Mouse (Mus musculus) olfactory bulb, adult 2 months (tissue): ENCODE results near the gene Siglecf. TPM values are rescaled to one million over a fixed set of nuclear protein-coding genes. Genes with fewer than 3 reads are reported as not detected.

Experiments used
- H3K27ac ChIP-seq: fragments of 200-500 bp; 2 replicates; pipeline ENCODE4 v1.5.1; 2012; ENCODE audit warnings: low read depth, low read length; ENCODE audit not compliant: insufficient read depth
- H3K4me1 ChIP-seq: fragments of 200-500 bp; 2 replicates; pipeline ENCODE4 v1.6.1; 2012; ENCODE audit warnings: low read length; ENCODE audit not compliant: control insufficient read depth, insufficient read depth
- H3K4me3 ChIP-seq: fragments of 200-500 bp; 2 replicates; pipeline ENCODE4 v1.5.1; 2012; ENCODE audit warnings: mild to moderate bottlenecking, low read depth, low read length, moderate library complexity; ENCODE audit not compliant: insufficient read depth
- CTCF ChIP-seq: fragments of 200-500 bp; IDR thresholded peaks from 2 replicates; pipeline ENCODE4 v1.5.1; 2012; ENCODE audit warnings: low read depth, mild to moderate bottlenecking, low read length, moderate library complexity; ENCODE audit not compliant: insufficient read depth
- POLR2A ChIP-seq: fragments of 200-500 bp; IDR thresholded peaks from 2 replicates; pipeline ENCODE4 v1.6.1; 2012; ENCODE audit warnings: mild to moderate bottlenecking, low read depth, low read length, moderate library complexity; ENCODE audit not compliant: insufficient read depth
- WGBS: fragments of 180-500 bp; shearing (Covaris S2); methylation state at CpG from one replicate; pipeline ENCODE4 v1.1.7; 2018; 5-methylcytosine and 5-hydroxymethylcytosine counted together
- polyA plus RNA-seq: library from polyadenylated mRNA; stranded (reverse); fragments of >200 nt; gene quantifications from 2 replicates; pipeline ENCODE4 v1.2.4, GENCODE M21; 2012; ENCODE audit warnings: low replicate concordance; ENCODE audit not compliant: missing spikeins, insufficient read depth, insufficient read length

Siglecf gene
- polyA plus RNA-seq, 1 experiment, result not detected

- no peak overlapping the region for H3K27ac ChIP-seq
- WGBS, result 85% methylated on average over 3 of the region's 3 CpGs
- peaks cover 2% of the 10 kb centered on the region; the same call in 1 of the 2 replicates for H3K4me1 ChIP-seq
- H3K4me3 ChIP-seq, result no peak overlapping the region
- TF ChIP-seq POLR2A, result no peak
- no peak for TF ChIP-seq CTCF
Measured at GRCm38 (mm10) chr7:43358556-43358955, 7.4 kb downstream of the Siglecf start.

DNA sequence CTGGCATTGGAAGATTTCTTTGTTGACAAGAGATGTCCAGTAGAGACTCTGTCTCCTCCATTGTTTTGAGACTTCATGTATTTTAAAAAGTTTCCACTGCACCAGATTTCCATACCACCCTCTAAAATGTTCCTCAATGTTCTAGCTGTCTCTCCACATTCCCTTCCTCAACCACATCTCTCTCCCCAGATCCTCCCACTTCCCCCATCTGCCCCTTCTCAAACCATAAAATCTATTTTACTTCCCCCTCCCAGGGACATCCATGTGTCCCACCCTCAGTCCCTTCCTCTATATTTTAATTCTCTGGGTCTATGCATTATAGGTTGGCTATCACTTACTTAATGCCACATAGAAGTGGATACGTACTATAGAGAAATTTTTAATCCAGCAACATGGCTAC, 10.3 kb downstream of the Siglecf start:
- H3K4me1 ChIP-seq, result no peaks in the 10 kb centered on the region
- TF ChIP-seq POLR2A, result no peak
- no peak for TF ChIP-seq CTCF
- 95% methylated on average over 1 of the region's 1 CpGs for WGBS
- no peak overlapping the region for H3K27ac ChIP-seq
- no peak overlapping the region for H3K4me3 ChIP-seq

GRCm38 (mm10) chr7:43362021-43362420, 10.9 kb downstream of the Siglecf start:
- WGBS, result 72% methylated on average over 4 of the region's 4 CpGs
- no peaks in the 10 kb centered on the region for H3K4me1 ChIP-seq
- no peak overlapping the region for H3K27ac ChIP-seq
- no peak overlapping the region for H3K4me3 ChIP-seq
- TF ChIP-seq POLR2A (no peak), CTCF (no peak)

DNA sequence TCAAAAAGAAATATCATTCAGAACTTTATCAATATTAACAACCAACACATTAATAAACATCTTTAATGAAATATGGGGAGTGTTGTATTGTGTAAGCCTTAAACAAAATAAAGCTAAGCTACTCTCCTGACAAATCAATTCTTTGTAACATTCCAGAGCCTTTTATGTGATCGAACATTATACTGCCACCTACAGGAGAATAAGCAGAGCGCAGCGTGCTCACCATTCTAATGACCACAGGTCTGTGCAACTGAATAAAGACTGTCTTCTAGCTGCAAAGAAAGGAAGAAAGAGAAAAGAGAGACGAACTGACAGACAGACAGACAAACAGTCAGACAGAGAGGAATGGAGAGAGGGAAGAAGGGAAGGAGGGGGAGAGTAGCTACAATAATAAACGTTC, 27.1 kb downstream of the Siglecf start:
- WGBS, result 7% methylated on average over 5 of the region's 5 CpGs
- H3K27ac ChIP-seq, result no peak overlapping the region
- H3K4me1 ChIP-seq, result no peaks in the 10 kb centered on the region
- H3K4me3 ChIP-seq, result no peak overlapping the region
- TF ChIP-seq CTCF (no peak), POLR2A (no peak)

DNA sequence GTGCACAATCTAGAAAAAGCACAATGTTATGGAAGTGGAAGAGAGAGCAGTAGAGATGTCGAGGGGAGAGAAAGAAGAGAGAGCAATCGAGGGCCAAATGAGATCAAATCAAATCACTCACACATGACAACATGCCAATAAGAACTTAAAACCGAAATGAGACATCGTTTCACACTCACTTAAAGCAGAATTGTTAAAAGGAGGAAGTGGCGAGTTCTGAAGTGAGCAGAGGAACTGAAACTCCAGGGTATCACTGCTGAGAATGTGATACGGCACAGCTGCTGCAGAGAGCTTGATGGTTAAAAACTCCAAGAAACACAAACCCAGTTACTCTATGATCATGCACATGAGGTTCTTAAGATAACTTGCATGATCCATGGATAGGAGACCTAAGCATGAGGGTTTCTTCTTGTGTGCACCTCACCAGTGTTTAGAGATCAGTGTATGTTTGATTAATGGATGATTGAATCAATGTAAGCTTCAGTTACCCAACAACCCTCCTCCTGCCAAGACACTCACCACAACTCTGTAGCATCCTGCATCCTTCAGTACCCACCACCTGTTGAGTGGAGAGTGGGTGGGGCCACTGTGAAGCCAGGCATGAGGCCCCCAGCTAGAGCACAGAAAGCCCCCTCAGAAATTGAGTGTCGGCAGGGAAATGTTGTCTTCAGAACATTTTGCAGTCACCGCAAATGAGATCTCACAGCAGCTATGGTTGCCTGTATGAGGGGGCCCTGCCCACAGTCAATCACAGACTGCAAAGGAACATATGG, 41.4 kb downstream of the Siglecf start:
- H3K4me3 ChIP-seq, result no peak overlapping the region
- no peak overlapping the region for H3K27ac ChIP-seq
- TF ChIP-seq CTCF, result no peak
- WGBS, result 76% methylated on average over 8 of the region's 8 CpGs
- no peaks in the 10 kb centered on the region for H3K4me1 ChIP-seq

DNA sequence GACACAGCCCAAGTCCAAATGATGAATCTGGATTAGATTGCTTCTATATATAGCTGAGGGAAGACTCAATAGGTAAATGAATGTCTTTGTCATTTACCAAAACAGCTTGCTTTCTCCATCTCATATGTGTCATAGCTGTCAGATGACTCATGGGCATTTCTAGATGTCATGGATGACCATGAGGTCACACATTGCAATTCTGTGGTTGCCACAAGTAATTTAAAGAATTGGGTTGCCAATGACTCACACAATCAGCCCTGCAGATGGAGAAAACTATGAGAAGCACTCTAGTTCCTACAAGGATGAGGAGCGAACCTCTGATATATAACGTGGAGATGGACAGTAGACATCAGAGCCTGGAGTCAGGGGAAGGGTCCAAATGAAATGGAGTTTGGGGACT, 48.4 kb downstream of the Siglecf start:
- H3K4me3 ChIP-seq, result no peak overlapping the region
- H3K4me1 ChIP-seq, result no peaks in the 10 kb centered on the region
- H3K27ac ChIP-seq, result no peak overlapping the region
- WGBS, result 90% methylated on average over 2 of the region's 2 CpGs
- TF ChIP-seq POLR2A (no peak), CTCF (no peak)

DNA sequence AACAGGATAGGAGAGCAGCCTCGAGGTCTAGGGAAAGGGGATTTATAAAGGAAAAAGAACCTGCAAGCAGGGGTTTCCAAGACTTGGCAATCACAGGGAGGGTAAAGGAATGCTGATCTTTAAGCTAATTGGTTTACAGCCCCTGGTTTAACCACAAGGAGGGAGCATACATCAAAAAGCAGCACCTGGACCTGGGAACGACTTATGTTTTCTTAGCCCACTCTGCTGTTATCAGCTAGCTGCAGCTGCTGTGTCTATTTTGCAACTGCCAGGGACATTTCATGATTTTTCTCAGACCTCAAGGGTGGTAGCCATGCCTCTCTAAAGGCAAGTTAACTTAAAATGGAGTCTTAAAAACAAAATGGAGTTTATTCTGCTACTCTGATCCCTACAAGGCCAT, 51.6 kb downstream of the Siglecf start:
- no peak overlapping the region for H3K4me3 ChIP-seq
- WGBS, result 48% methylated on average over 2 of the region's 2 CpGs
- no peak overlapping the region for H3K27ac ChIP-seq
- no peaks in the 10 kb centered on the region for H3K4me1 ChIP-seq
- TF ChIP-seq CTCF, result no peak
- no peak for TF ChIP-seq POLR2A

DNA sequence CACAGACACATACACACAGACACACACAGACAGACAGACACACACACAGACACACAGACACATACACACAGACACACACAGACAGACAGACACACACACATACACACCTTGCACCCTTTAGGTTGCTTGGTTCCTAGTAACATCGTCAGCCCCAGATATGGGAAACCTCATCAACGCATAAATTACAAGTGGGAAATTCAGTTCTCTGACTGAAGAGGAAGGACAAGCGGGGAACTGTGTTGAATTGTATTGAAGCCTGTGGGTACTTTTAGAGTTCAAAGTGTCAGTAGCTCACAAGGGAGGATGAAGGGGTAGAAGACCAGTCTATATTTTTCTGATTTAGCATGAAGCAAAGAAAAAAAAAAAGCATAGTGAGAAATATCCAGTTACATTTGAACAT, 56.4 kb downstream of the Siglecf start:
- no peak for TF ChIP-seq CTCF
- no peak for TF ChIP-seq POLR2A
- 81% methylated on average over 3 of the region's 3 CpGs for WGBS

GRCm38 (mm10) chr7:43408131-43408553, 57.0 kb downstream of the Siglecf start, which contains the start of gene Siglecg:
TSS of gene Siglecg (plus strand) at chr7:43408204.
- no peak within 1 kb of the TSS for H3K4me3 ChIP-seq
- TF ChIP-seq POLR2A, result no peak
- TF ChIP-seq CTCF, result no peak
- no peak within 1 kb of the TSS for H3K27ac ChIP-seq
- no peaks in the 10 kb centered on the region for H3K4me1 ChIP-seq
- WGBS, result 78% methylated on average over 4 of the region's 4 CpGs

More for the DNA sequence above, 56.4 kb downstream of the Siglecf start:
- Histone ChIP-seq H3K4me3 (no peak overlapping the region), H3K4me1 (no peaks in the 10 kb centered on the region), H3K27ac (no peak overlapping the region)
